Mouse (Mus musculus) spleen, adult 2 months (tissue): ENCODE measurements around the gene Dip2b.

Experiments
- CTCF ChIP-seq: fragments of 200-500 bp; IDR thresholded peaks from 2 replicates; pipeline ENCODE4 v1.5.1; 2011; ENCODE audit warnings: mild to moderate bottlenecking, inconsistent platforms; ENCODE audit not compliant: insufficient read depth, insufficient read length, insufficient replicate concordance; ENCODE audit errors: extremely low read depth
- POLR2A ChIP-seq: fragments of 200-500 bp; IDR thresholded peaks from 2 replicates; pipeline ENCODE4 v1.6.1; 2011; ENCODE audit warnings: low read depth, low read length, inconsistent platforms

GRCm38 (mm10) chr15:100082052-100082451 lies 43.6 kb downstream of the Dip2b start:
- TF ChIP-seq CTCF (no peak), POLR2A (no peak)
